Mouse (Mus musculus) embryonic facial prominence, embryonic 11.5 days (tissue): ENCODE data around the gene Taf1c. TPM values are rescaled to one million over a fixed set of nuclear protein-coding genes. Genes with fewer than 3 reads are reported as not detected.

ENCODE experiments used
- ATAC-seq: fragments of 200-750 bp; cut with Nextera tagmentation; replicated peaks from 2 replicates; pipeline ENCODE4 v1.8.0; 2017; ENCODE audit warnings: low read depth; ENCODE audit not compliant: insufficient number of reproducible peaks, low FRiP score, low TSS enrichment
- DNase-seq: peaks from one replicate; pipeline ENCODE4 v3.0.0-alpha.2; 2015; ENCODE audit warnings: low spot score
- H3K27ac ChIP-seq: fragments of 300-500 bp; sonication (generic); replicated peaks from 2 replicates; pipeline ENCODE4 v1.5.1; 2014; ENCODE audit warnings: mild to moderate bottlenecking, low read depth, low read length, control low read depth
- H3K27me3 ChIP-seq: fragments of 300-500 bp; sonication (generic); 2 replicates; pipeline ENCODE4 v1.6.1; 2014; ENCODE audit warnings: mild to moderate bottlenecking, low read length, moderate library complexity, mixed read lengths; ENCODE audit not compliant: control insufficient read depth, insufficient read depth
- H3K36me3 ChIP-seq: fragments of 300-500 bp; sonication (generic); replicated peaks from 2 replicates; pipeline ENCODE4 v1.6.1; 2014; ENCODE audit warnings: low read depth, mild to moderate bottlenecking, low read length, moderate library complexity, mixed read lengths; ENCODE audit not compliant: control insufficient read depth, insufficient read depth
- H3K4me1 ChIP-seq: fragments of 300-500 bp; sonication (generic); 2 replicates; pipeline ENCODE4 v1.6.1; 2014; ENCODE audit warnings: low read length, mixed read lengths; ENCODE audit not compliant: control insufficient read depth, insufficient read depth
- H3K4me2 ChIP-seq: fragments of 300-500 bp; sonication (generic); 2 replicates; pipeline ENCODE4 v1.6.1; 2014; ENCODE audit warnings: low read depth, mild to moderate bottlenecking, control low read depth, low read length, moderate library complexity
- H3K4me3 ChIP-seq: fragments of 300-500 bp; sonication (generic); 2 replicates; pipeline ENCODE4 v1.5.1; 2014; ENCODE audit warnings: low read depth, low read length, control low read depth
- H3K9ac ChIP-seq: fragments of 300-500 bp; sonication (generic); replicated peaks from 2 replicates; pipeline ENCODE4 v1.6.1; 2014; ENCODE audit warnings: mild to moderate bottlenecking, control low read depth, low read length
- H3K9me3 ChIP-seq: fragments of 300-500 bp; sonication (generic); replicated peaks from 2 replicates; pipeline ENCODE4 v1.6.1; 2016; ENCODE audit warnings: mild to moderate bottlenecking, low read length, inconsistent platforms, mixed read lengths; ENCODE audit not compliant: control insufficient read depth
- WGBS: fragments of 180-500 bp; shearing (Covaris S2); extraction: QIAGEN DNeasy Blood & Tissue Kit; methylation state at CpG from one replicate; pipeline ENCODE4 v1.1.7; 2014; 5-methylcytosine and 5-hydroxymethylcytosine counted together
- polyA plus RNA-seq: library from polyadenylated mRNA; unstranded; fragments of >200 nt; fragmentation: Nextera tagmentation; extraction: Ambion mirVana; gene quantifications from 2 replicates; pipeline ENCODE4 v1.2.1, GENCODE M21; 2014

Taf1c gene
- polyA plus RNA-seq, 1 experiment from 2014 or later: 10.3 TPM

- Histone ChIP-seq H3K27ac (no peak overlapping the region), H3K4me1 (peaks cover 4% of the 10 kb centered on the region), H3K36me3 (no peaks in the 10 kb centered on the region), H3K9me3 (no peaks in the 10 kb centered on the region), H3K9ac (no peak overlapping the region), H3K4me3 (no peak overlapping the region), H3K4me2 (no peak overlapping the region), H3K27me3 (peaks cover 9% of the 10 kb centered on the region)
- ATAC-seq (no peak), DNase-seq (no peak)
- 84% methylated on average over 9 of the region's 9 CpGs for WGBS
These were observed 27.2 kb upstream of the Taf1c start for GRCm38 (mm10) chr8:119632246-119632645.

DNA sequence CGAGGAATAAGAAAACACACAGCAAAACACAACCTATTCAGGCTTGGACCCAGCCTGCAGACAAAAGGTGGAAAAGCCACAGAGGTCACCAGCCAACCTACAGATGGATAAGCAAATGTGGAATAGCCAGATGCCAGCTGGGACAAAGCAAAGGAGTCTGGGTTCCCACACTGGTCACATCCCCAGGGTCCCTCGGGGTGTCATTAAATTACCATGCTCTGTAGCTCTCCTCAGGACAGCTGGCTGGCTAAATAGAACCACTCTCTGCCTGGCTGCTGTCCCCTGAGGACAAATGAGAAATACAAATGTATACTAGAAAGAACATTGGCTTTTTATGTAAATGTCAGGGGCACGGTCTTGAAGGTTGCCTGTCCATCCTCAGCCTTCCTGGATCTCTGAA is 25.8 kb upstream of the Taf1c start:
- no peaks in the 10 kb centered on the region for H3K36me3 ChIP-seq
- H3K27me3 ChIP-seq: peaks cover 9% of the 10 kb centered on the region
- no peak overlapping the region for H3K27ac ChIP-seq
- WGBS: 24% methylated on average over 3 of the region's 3 CpGs
- no peak overlapping the region for H3K4me3 ChIP-seq
- ATAC-seq (no peak), DNase-seq (no peak)
- H3K9ac ChIP-seq: no peak overlapping the region
- no peaks in the 10 kb centered on the region for H3K9me3 ChIP-seq
- no peak overlapping the region for H3K4me2 ChIP-seq
- H3K4me1 ChIP-seq: peaks cover 4% of the 10 kb centered on the region

DNA sequence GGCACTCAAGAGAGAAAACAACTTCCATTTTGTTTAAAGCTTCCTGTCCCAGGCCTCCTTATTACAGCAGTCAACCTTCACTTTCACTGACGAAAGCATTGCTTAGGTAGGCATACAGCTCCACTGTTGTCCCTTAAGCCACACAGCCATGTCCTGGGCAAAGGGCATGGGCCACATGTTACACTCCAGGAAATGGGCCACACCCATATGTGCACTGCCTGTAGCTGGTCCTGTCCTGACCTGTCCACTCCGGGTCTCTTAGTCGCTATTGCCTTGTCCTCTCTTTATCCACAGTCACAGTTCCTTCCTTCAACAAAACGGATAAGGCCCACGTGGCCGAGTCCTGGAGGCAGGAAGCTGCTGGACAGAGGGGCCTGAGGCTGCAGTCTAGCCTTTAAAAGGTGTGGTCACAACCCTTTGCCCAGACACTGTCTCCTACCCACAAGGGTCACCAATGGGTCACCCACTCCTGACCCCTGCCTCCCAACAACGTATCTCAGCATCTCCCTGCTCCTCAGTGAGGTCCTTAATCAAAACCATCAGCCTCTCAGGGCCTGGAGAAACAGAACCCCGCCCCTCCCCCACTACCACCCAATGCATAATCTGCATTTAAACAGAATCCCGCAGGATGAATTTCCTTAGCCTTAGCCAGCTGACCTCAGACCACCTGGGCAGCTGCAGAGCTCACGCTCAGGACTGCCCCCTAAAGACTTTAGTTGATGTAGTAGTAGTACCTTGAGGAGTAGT is 22.8 kb upstream of the Taf1c start:
- no peak overlapping the region for H3K4me2 ChIP-seq
- H3K27ac ChIP-seq: no peak overlapping the region; the same call in 1 of the 2 replicates

GRCm38 (mm10) chr8:119627199-119627598 is 22.2 kb upstream of the Taf1c start:
- Histone ChIP-seq H3K27ac (no peak overlapping the region), H3K4me1 (no peaks in the 10 kb centered on the region)
- no peak for ATAC-seq

More for the DNA sequence above, 22.8 kb upstream of the Taf1c start:
- DNase-seq: peak; percentile 79
- H3K9me3 ChIP-seq: no peaks in the 10 kb centered on the region
- ATAC-seq: 0 out of 2 replicates have a peak, but pooled peaks have one; percentile 59
- H3K27me3 ChIP-seq: no peaks in the 10 kb centered on the region
- H3K9ac ChIP-seq: no peak overlapping the region
- H3K36me3 ChIP-seq: no peaks in the 10 kb centered on the region
- H3K4me3 ChIP-seq: no peak overlapping the region
- WGBS: 24% methylated on average over 10 of the region's 10 CpGs
- no peaks in the 10 kb centered on the region for H3K4me1 ChIP-seq

GRCm38 (mm10) chr8:119625788-119626187 is 20.8 kb upstream of the Taf1c start:
- no peaks in the 10 kb centered on the region for H3K36me3 ChIP-seq
- no peaks in the 10 kb centered on the region for H3K9me3 ChIP-seq
- H3K9ac ChIP-seq: no peak overlapping the region
- H3K27ac ChIP-seq: no peak overlapping the region
- H3K4me3 ChIP-seq: no peak overlapping the region
- H3K4me1 ChIP-seq: no peaks in the 10 kb centered on the region
- H3K4me2 ChIP-seq: no peak overlapping the region
- WGBS: 84% methylated on average over 22 of the region's 22 CpGs
- DNase-seq (no peak), ATAC-seq (no peak)
- H3K27me3 ChIP-seq: no peaks in the 10 kb centered on the region

More at GRCm38 (mm10) chr8:119627199-119627598, 22.2 kb upstream of the Taf1c start:
- H3K9me3 ChIP-seq: no peaks in the 10 kb centered on the region
- no peaks in the 10 kb centered on the region for H3K36me3 ChIP-seq
- H3K9ac ChIP-seq: no peak overlapping the region
- H3K27me3 ChIP-seq: no peaks in the 10 kb centered on the region
- H3K4me3 ChIP-seq: no peak overlapping the region
- no peak for DNase-seq
- H3K4me2 ChIP-seq: no peak overlapping the region
- WGBS: 78% methylated on average over 7 of the region's 7 CpGs

GRCm38 (mm10) chr8:119624916-119625315 is 19.9 kb upstream of the Taf1c start:
- 83% methylated on average over 7 of the region's 7 CpGs for WGBS
- Histone ChIP-seq H3K4me3 (no peak overlapping the region), H3K27ac (no peak overlapping the region), H3K27me3 (no peaks in the 10 kb centered on the region), H3K4me2 (no peak overlapping the region), H3K9me3 (no peaks in the 10 kb centered on the region), H3K4me1 (no peaks in the 10 kb centered on the region), H3K9ac (no peak overlapping the region), H3K36me3 (no peaks in the 10 kb centered on the region)
- DNase-seq: no peak
- ATAC-seq: no peak

GRCm38 (mm10) chr8:119623744-119624143 is 18.7 kb upstream of the Taf1c start:
- Histone ChIP-seq H3K9me3 (no peaks in the 10 kb centered on the region), H3K36me3 (no peaks in the 10 kb centered on the region), H3K4me2 (no peak overlapping the region), H3K9ac (no peak overlapping the region), H3K4me1 (no peaks in the 10 kb centered on the region), H3K27ac (no peak overlapping the region), H3K27me3 (no peaks in the 10 kb centered on the region), H3K4me3 (no peak overlapping the region)
- 82% methylated on average over 1 of the region's 1 CpGs for WGBS
- ATAC-seq (no peak), DNase-seq (no peak)

- Histone ChIP-seq H3K4me1 (no peaks in the 10 kb centered on the region), H3K4me3 (no peak overlapping the region), H3K27ac (no peak overlapping the region), H3K9me3 (no peaks in the 10 kb centered on the region), H3K9ac (no peak overlapping the region), H3K27me3 (no peaks in the 10 kb centered on the region), H3K4me2 (no peak overlapping the region), H3K36me3 (no peaks in the 10 kb centered on the region)
- DNase-seq (no peak), ATAC-seq (no peak)
- WGBS: 76% methylated on average over 8 of the region's 8 CpGs
These were observed 18.0 kb upstream of the Taf1c start for GRCm38 (mm10) chr8:119623061-119623460.
